ENCODE assay signal across 8 mouse cellular contexts in genomic region chr11:68431699-68432360, GRCm38 (mm10). TPM values are rescaled to one million over a fixed set of nuclear protein-coding genes. Genes with fewer than 3 reads are reported as not detected.
DNase-seq lines count a peak whose midpoint lies in the region; ATAC-seq lines count a peak whose summit lies in the region.

Pik3r5 (plus strand) TSS chr11:68432121.

- peak; percentile 84 for ATAC-seq in hindbrain, embryonic 15.5 days (ENCODE audit: low FRiP score, low read depth)
- peak; percentile 77 for ATAC-seq in megakaryocyte, adult 5-6 weeks (ENCODE audit: poor library complexity, severe bottlenecking)

- no peak within 1 kb of the TSS for H3K27ac ChIP-seq in hindbrain, embryonic 15.5 days (replicated peaks)

- DNase-seq in MEL-GATA-1-ER (ENCODE audit: extremely low read depth, low read depth), result peak; percentile 71
- peak; percentile 55 to 76 for DNase-seq in cerebellum, postnatal 14 days
- DNase-seq in frontal cortex, postnatal 36 days (ENCODE audit: low spot score in 2 of 2), result peak; percentile 43 to 56
- peak; percentile 63 to 74 for DNase-seq in left cerebral cortex, adult 18-20 months (ENCODE audit: low spot score in 2 of 2)
- DNase-seq in right cerebral cortex, adult 18-20 months, result peak; percentile 67
- peak; percentile 53 for DNase-seq in urinary bladder, adult 2 months (ENCODE audit: low spot score)

- H3K4me3 ChIP-seq in hindbrain, embryonic 15.5 days, result peak within 1 kb of the TSS; percentile 39

- H3K4me2 ChIP-seq in hindbrain, embryonic 15.5 days, result peak within 1 kb of the TSS; percentile 58

- H3K27me3 ChIP-seq in hindbrain, embryonic 15.5 days, result peaks cover 4% of the 10 kb centered on the region; the same call in 1 of the 2 replicates

- H3K9ac ChIP-seq in hindbrain, embryonic 15.5 days, result peak within 1 kb of the TSS; percentile 23; the same call in 1 of the 2 replicates

- no peaks in the 10 kb centered on the region for H3K36me3 ChIP-seq in hindbrain, embryonic 15.5 days

- peaks cover 6% of the 10 kb centered on the region; the same call in 1 of the 2 replicates for H3K4me1 ChIP-seq in hindbrain, embryonic 15.5 days (replicated peaks)

- no peaks in the 10 kb centered on the region for H3K9me3 ChIP-seq in hindbrain, embryonic 15.5 days

- 10% methylated on average over 35 of the region's 35 CpGs for WGBS in hindbrain, embryonic 15.5 days

RNA-seq across cellular contexts. Expression of gene Pik3r5, which starts in this region (rescaled TPM):
- polyA plus RNA-seq in hindbrain, embryonic 15.5 days (2015; fragmentation: Nextera tagmentation; extraction: Ambion mirVana), result 0.30 and 0.47 TPM in 2 replicates
- 1 to 10 TPM; 2.7 to 2.8 TPM for total RNA-seq in left cerebral cortex, adult 18-20 months (2021)
- total RNA-seq in megakaryocyte, adult 5-6 weeks (2015), result 55.3 and 61.8 TPM in 2 replicates
- total RNA-seq in megakaryocyte, adult 5-6 weeks (2017), result 37.0 and 40.8 TPM in 2 replicates
- polyA plus RNA-seq in urinary bladder, adult 2 months (2012; rRNA removed), result 1.5 and 2.5 TPM in 2 replicates

Comparison
In these comparisons a context has a peak if more than half of its experiments do, and no peak if none do; other contexts are left out.
1. RNA of gene Pik3r5 (total RNA-seq): 37.0 to 61.8 TPM in megakaryocyte, adult 5-6 weeks; 2.7 to 2.8 TPM in left cerebral cortex, adult 18-20 months; every median in the first group is over 4 times any median in the second.
2. Peak in ATAC-seq, H3K4me3 ChIP-seq, H3K9ac ChIP-seq and H3K4me2 ChIP-seq in hindbrain, embryonic 15.5 days; RNA of the gene not detected or under 1 TPM.
3. Peak in every context shown above with its lines, with median percentiles within 50 percentile points of each other: DNase-seq.